Mouse (Mus musculus): ENCODE measurements around the gene Nipal3.

The Nipal3 gene

GRCm38 (mm10) chr4:135507547-135508350 lies 12.9 kb upstream of the Nipal3 start:
- peak; percentile 68 for DNase-seq (ENCODE audit: extremely low read depth, low read depth)

DNA sequence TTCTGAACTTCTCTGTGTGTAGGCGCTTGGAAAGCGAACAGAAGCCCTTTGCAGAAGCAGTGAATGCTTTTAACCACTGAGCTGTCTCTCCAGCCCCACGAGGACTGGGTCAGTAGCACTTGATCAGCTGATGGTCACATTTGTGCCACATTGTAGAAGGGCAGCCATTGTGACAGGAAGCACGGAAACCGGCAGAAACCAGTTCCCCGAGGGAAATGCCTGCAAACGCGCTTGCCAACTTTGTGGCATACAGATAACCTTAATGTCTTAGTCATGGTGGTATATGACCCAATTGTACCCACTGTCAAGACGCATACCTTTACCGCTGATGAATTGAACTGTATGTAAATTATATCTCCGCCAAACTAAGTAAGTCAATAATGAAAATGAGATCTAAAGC lies 11.0 kb upstream of the Nipal3 start:
- DNase-seq (ENCODE audit: extremely low read depth, low read depth) = peak; percentile 17

GRCm38 (mm10) chr4:135501587-135501986 lies 6.7 kb upstream of the Nipal3 start:
- DNase-seq (ENCODE audit: extremely low read depth, low read depth) = peak; percentile 59

DNA sequence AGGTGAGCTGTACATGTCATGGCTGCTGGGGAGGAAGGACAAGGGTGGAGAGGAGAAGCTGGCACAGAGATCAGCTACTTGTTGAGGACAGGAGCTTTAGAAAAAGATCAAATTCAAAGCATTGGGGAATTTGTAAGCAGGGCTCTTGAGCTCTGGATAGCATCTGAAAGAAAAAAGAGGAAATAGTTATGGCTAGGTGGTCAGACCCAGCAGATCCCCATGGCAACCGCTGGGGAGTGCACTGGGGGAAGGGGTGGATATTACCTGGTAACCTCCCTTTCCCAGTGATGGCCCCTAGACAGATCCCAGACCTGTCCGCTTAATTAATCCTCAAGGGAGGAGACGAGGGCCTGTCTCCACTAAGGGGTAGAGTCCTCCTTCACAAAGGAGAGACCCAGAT lies 5.0 kb upstream of the Nipal3 start:
- peak; percentile 60 for DNase-seq (ENCODE audit: extremely low read depth, low read depth)

DNA sequence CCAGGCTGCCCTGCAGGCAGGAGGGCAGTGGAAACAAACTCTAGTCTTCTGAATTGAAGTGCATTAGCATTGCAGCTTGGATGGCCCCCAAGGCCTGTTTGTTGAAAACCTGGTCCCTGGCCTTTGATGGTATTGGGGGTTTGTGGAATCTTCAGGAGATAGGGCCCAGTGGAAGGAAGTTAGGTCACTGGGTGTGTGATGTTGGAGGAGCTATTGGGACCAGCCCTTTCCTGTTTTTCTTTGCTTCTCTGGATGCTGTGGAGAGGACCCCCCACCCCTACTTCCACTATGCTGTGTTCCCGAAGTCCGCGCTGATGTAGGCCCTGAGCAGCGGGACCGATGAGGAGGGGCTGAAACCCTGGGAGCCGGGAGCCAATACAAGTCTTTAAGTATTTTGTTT lies 3.3 kb upstream of the Nipal3 start:
- DNase-seq (ENCODE audit: extremely low read depth, low read depth) = no peak

DNA sequence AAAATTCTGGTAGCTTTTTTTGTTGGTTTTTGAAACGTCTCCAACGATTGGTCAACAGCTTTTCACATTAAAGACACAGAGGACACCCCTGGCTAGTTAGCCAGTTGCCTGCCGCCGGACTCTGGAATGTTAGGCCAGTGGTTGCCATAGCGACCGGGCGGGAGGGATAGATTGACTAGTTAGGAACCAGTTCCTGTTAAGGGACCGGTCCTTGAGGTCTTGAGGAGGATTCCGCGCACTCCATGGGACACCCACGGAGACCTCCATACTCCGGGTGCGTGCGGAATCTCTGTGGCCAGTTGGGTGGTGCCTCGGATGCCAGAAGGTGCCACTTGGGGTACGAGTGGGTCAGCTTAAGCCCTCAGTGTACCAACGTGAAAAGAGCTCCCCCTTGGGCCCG lies 972 bp upstream of the Nipal3 start:
- DNase-seq (ENCODE audit: extremely low read depth, low read depth) = no peak

DNA sequence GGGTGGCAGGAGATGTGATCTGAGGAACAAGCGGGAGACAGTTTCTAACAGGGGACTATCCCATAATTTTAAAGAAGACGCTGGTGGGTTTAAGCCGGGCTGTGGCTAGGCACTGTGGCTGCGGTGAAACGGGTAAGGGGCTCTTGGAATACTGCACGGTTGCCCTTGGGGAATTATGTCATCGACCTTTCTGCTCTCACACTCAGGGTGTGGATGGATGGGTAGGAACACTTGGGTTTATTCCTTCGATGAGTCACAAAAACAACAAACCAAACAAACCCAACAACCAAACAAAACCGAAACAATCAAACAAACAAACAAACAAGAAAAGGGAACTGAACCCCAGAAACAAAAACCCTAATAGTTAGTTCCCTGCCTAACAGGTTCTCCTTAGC lies 556 bp upstream of the Nipal3 start:
- no peak for DNase-seq (ENCODE audit: extremely low read depth, low read depth)

- no peak for DNase-seq (ENCODE audit: extremely low read depth, low read depth)
These were observed 932 bp downstream of the Nipal3 start for GRCm38 (mm10) chr4:135493691-135494520.

GRCm38 (mm10) chr4:135493271-135493670 lies 1.6 kb downstream of the Nipal3 start:
- DNase-seq (ENCODE audit: extremely low read depth, low read depth) = no peak

GRCm38 (mm10) chr4:135489256-135489655 lies 5.6 kb downstream of the Nipal3 start:
- DNase-seq (ENCODE audit: extremely low read depth, low read depth) = no peak

- DNase-seq (ENCODE audit: extremely low read depth, low read depth) = no peak
These were observed 8.5 kb downstream of the Nipal3 start for GRCm38 (mm10) chr4:135486352-135486751.

DNA sequence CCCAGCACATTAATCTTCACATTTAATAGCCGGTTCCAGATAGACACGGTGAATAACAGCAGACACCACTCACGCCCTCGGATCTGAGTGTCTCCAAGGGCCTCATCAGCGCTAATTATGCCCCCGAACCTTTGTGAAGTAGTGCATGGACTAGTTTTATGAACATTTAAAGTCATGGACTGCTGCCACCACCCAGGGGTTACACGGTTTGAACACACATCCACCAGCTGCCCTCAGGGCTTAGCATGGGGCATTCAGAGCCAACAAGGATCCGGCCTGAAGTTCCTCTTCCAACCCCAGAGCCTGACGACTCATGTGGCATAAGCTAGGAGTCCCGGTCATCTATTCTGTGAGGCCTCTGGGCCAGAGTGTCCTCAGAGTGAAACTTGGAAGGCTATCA lies 9.8 kb downstream of the Nipal3 start:
- DNase-seq (ENCODE audit: extremely low read depth, low read depth) = no peak

DNA sequence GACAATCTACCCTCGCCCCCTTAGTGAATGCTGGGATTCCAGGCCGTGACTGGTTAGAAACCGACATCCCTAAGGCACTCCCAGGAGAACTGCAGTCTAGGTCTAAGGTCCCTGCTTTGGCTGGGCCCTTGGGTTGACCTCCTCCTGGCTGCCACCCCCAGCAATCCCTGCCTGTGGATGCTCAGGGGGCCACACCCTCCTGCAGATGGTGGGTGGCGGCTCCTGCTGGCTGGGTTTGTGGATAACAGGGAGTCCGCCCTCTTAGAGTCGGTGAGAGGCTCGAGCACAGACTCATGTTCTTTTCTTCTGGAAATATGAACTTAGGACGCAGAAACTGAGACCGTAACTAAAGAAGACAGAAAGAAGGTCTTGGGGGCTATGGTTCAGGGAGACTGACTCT lies 14.5 kb downstream of the Nipal3 start:
- DNase-seq (ENCODE audit: extremely low read depth, low read depth) = no peak

GRCm38 (mm10) chr4:135477851-135478250 lies 17.0 kb downstream of the Nipal3 start:
- DNase-seq (ENCODE audit: extremely low read depth, low read depth) = no peak

- no peak for DNase-seq (ENCODE audit: extremely low read depth, low read depth)
These were observed 31.4 kb downstream of the Nipal3 start for GRCm38 (mm10) chr4:135463406-135463805.

- no peak for DNase-seq (ENCODE audit: extremely low read depth, low read depth)
These were observed 41.3 kb downstream of the Nipal3 start for GRCm38 (mm10) chr4:135453572-135453971.

DNA sequence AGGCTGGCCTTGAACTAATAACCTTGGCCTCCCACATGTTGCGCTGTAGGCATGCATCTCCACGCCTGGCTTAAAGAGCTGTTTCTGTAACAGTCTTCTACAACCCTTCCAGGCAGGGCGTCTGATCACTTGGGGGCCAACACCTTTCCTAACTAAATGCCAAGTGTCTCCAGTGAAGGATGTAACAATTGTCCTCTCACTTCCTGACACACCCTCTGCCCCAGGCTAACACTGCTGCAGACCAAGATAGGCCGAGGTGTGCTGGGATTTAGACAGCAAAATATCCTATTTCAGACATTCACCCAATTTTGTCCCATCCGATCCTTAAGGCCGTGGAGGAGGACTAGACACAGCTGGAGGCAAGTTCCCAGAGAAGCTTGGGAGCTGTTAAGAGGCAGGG lies 41.7 kb downstream of the Nipal3 start:
- no peak for DNase-seq (ENCODE audit: extremely low read depth, low read depth)

GRCm38 (mm10) chr4:135451360-135452015 lies 43.4 kb downstream of the Nipal3 start:
- no peak for DNase-seq (ENCODE audit: extremely low read depth, low read depth)

GRCm38 (mm10) chr4:135442473-135442872 lies 52.4 kb downstream of the Nipal3 start:
- no peak for DNase-seq (ENCODE audit: extremely low read depth, low read depth)

DNA sequence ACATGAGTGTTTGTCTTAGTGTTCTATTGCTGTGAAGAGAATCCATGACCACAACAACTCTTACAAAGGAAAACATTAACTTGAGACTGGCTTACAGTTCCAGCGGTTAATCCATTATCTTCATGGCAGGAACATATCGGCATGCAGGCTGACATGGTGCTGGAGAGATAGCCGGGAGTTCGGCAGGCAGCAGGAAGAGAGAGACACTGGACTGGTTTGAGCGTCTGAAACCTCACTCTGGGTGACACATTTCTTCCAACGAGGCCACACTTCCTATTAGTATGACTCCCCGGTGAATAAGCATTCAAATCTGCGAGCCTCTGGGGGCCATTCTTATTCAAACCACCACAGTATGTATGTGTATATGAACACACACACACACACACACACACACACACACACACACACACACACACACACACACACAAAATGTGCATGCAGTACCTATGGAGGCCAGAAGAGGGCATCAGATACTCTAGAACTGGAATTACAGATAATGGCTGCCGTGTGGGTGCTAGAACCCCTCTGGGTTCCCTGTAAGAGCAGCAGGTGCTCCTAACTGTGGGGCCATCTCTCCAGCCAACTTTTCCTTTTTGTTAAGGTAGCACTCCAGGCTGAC lies 54.8 kb downstream of the Nipal3 start:
- DNase-seq (ENCODE audit: extremely low read depth, low read depth) = peak; percentile 81

DNA sequence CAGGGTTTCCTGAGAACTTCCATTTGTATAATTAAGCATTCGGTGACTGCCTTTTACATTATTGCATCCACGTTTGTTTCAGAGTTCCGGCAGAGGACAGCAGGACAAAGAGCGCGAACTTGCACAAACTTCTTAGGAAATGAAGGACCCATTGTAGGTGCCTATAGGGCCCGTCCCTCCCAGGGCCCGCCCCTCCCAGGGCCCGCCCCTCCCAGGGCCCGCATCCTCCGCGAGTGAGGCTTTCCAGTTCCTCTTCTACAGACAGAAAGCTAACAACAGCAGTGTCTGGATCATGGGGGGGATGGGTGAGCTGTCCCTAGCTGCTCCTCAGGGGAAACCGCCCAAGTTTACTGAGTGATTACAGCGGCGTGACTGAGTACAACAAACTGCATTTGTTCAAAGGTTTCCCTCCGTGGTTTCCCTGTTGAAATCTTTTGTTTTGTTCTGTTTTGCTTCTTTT lies 55.6 kb downstream of the Nipal3 start:
- DNase-seq (ENCODE audit: extremely low read depth, low read depth) = peak; percentile 96

GRCm38 (mm10) chr4:135437924-135438323 lies 56.9 kb downstream of the Nipal3 start:
- DNase-seq (ENCODE audit: extremely low read depth, low read depth) = peak; percentile 55
